Mouse (Mus musculus) cerebellum, adult 2 months (tissue): ENCODE results near the gene Rrm2.

ENCODE experiments used
- CTCF ChIP-seq: fragments of 200-500 bp; IDR thresholded peaks from 2 replicates; pipeline ENCODE4 v1.5.1; 2011; ENCODE audit warnings: low read depth, mild to moderate bottlenecking, control low read depth, low read length, moderate library complexity, borderline replicate concordance; ENCODE audit not compliant: insufficient read depth
- POLR2A ChIP-seq: fragments of 200-500 bp; IDR thresholded peaks from 2 replicates; pipeline ENCODE4 v1.6.1; 2011; ENCODE audit warnings: low read length, control low read depth, borderline replicate concordance; ENCODE audit not compliant: insufficient read depth

- TF ChIP-seq POLR2A: no peak
- TF ChIP-seq CTCF: no peak
Measured at GRCm38 (mm10) chr12:24758374-24758773, 50.3 kb downstream of the Rrm2 start.
